Mouse (Mus musculus) brain, embryonic 14.5 days (tissue): ENCODE results near the gene Card9. TPM values are rescaled to one million over a fixed set of nuclear protein-coding genes. Genes with fewer than 3 reads are reported as not detected.

Experiments
- DNase-seq: peaks from one replicate; pipeline ENCODE4 v3.0.0-alpha.2; 2011; ENCODE audit warnings: low read depth
- CTCF ChIP-seq: fragments of 200-500 bp; IDR thresholded peaks from 2 replicates; pipeline ENCODE4 v1.5.1; 2012; ENCODE audit warnings: inconsistent platforms, mild to moderate bottlenecking, moderate library complexity, borderline replicate concordance; ENCODE audit not compliant: insufficient read depth, insufficient read length; ENCODE audit errors: extremely low read depth
- POLR2A ChIP-seq: fragments of 200-500 bp; IDR thresholded peaks from 2 replicates; pipeline ENCODE4 v1.6.1; 2012; ENCODE audit warnings: mild to moderate bottlenecking, inconsistent platforms, borderline replicate concordance; ENCODE audit not compliant: poor library complexity, insufficient read depth, insufficient read length, severe bottlenecking; ENCODE audit errors: extremely low read depth
- polyA plus RNA-seq: library from polyadenylated mRNA; depleted of rRNA; stranded (reverse); fragments of >200 nt; gene quantifications from 2 replicates; pipeline ENCODE4 v1.2.3, GENCODE M21; 2012; rRNA removed

Card9 gene
- 1.8 and 2.2 TPM in 2 replicates for polyA plus RNA-seq

- TF ChIP-seq CTCF, result no peak
- TF ChIP-seq POLR2A, result no peak
- DNase-seq, result no peak
Observed at GRCm38 (mm10) chr2:26360772-26361171, at the start of gene Card9. TSS of gene Card9 (minus strand) at chr2:26360918.

- no peak for DNase-seq
- no peak for TF ChIP-seq CTCF
- no peak for TF ChIP-seq POLR2A
Observed at GRCm38 (mm10) chr2:26410091-26410490, 49.4 kb upstream of the Card9 start.

DNA sequence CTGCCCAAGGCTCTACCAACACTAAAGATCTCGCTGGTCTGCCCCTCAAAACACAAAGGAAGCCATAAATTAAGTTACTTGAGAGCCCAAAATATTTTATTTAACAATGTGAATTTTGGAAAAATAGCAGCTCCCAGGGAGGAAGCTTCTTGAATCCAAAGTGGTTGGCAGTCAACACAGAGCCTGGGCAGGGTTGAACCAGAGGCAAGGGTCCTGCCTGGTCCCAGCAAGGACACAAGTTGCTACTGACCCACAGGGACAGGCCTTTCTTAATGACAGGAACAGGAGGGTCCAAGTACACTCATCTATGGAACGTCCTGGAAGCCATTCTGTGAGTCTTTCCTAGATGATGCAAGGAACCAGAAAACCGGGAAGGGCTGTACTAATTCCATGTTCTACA lies 48.6 kb upstream of the Card9 start:
- no peak for DNase-seq
- no peak for TF ChIP-seq CTCF
- no peak for TF ChIP-seq POLR2A

DNA sequence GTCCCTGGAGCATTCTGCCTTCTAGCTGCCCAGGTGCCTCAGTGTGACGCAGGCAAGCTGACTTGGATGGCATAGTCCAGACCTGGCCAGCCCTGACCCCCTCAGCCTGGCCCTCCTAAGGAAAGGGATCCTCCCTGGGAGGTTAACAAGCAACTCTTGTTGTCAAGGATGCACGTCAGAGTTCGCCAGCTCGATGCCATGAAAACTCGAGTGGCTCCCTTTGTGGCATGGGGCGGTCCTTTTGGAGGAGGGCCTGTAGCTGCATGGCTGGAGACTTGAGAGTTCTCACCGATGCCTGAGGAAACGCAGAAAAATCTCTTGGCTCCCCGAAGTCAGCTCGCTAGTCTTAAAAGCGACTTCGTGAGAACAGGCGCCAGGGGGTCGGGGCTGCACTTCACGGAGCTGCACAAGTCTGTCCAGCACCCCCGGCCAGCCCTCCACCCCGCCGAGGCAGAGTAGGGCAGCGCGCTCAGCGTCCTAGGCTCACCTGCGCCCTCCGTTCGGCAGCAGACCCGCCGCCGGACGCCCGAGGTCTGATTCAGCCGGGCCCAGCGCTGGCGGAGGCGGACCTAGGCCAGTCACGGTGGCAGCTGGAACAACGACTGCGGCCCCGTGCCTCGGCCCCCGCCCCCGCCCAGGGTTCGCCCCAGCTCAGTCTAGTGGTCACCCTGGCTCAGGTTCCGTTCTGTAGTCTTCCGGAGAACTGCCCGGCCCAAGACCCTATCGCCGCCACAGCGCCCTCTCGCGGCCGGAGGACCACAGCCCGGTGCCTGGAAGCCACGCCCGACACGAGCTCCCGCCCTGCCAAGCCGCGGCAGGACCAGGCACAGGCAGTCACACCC lies 48.0 kb upstream of the Card9 start, which contains the start of gene Inpp5e:
Gene Inpp5e (minus strand): TSS at position 689 of the 842 bp plus-strand sequence.
- TF ChIP-seq POLR2A, result peak; percentile 48; the same call in 1 of the 2 replicates
- TF ChIP-seq CTCF, result peak; percentile 97
- peak; percentile 96 for DNase-seq

GRCm38 (mm10) chr2:26403306-26403705 lies 42.6 kb upstream of the Card9 start:
- no peak for DNase-seq
- TF ChIP-seq POLR2A (no peak), CTCF (no peak)

GRCm38 (mm10) chr2:26402265-26402664 lies 41.5 kb upstream of the Card9 start:
- DNase-seq, result no peak
- no peak for TF ChIP-seq CTCF
- TF ChIP-seq POLR2A, result no peak

DNA sequence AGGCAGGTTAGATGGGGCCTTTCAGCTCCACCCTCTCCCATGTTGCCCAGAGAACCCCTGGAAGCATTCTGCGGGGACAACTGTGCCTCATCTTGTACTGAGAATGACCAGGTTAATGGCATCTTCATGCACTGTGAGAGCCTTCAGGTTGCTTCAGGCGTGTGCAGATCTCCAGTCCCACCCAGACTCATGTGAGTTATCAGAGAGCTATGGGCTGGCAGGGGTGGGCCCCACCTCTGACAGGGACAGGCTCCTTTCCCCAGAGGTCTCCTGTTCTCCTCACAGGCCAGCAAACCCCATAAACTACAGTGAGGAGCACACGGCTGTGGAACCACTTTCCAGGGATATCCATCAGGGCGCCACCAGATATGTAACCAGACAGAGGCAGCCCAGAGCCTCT lies 40.3 kb upstream of the Card9 start:
- TF ChIP-seq CTCF, result no peak
- no peak for TF ChIP-seq POLR2A
- no peak for DNase-seq

DNA sequence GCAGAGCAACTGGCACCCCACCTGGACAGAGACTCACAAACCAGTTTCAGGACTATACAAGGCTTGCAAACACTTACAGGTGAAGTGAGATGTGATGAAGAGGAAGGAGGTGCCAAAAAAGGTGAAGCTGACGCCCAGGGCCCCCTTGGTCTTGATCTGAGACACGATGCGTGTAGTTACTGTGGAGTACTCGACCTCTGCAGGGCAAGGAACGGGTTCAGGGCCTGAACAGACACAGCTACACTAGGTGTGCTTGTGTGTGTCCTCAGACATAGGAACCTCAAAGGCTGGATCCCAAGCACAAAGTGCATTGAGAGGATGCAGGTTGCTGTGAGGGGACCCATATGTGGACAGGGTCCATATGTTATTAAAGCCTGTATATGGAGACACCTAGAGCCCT lies 39.6 kb upstream of the Card9 start:
- no peak for DNase-seq
- TF ChIP-seq POLR2A, result no peak
- TF ChIP-seq CTCF, result no peak

GRCm38 (mm10) chr2:26399647-26400046 lies 38.9 kb upstream of the Card9 start:
- no peak for TF ChIP-seq CTCF
- no peak for TF ChIP-seq POLR2A
- no peak for DNase-seq

DNA sequence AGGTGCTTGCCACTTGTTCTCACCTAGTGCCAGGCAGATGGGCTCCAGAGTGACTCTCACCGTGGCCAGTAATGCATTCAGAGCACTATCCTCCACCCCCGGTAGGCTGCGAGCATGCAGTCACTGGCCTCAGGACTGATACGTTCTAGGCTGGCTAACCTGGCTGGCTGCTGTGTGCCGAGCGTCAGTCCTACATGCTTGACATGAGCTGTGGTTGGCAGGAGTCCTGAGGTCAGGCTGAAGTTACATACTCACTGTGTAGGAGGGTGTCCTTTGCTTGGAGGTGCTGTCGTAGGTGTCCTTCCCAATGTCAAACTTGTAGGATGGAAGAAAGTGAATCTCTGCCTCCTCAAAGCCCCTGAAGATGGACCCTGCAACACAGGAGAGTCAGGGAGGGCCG lies 38.3 kb upstream of the Card9 start:
- no peak for TF ChIP-seq POLR2A
- TF ChIP-seq CTCF, result no peak
- no peak for DNase-seq

DNA sequence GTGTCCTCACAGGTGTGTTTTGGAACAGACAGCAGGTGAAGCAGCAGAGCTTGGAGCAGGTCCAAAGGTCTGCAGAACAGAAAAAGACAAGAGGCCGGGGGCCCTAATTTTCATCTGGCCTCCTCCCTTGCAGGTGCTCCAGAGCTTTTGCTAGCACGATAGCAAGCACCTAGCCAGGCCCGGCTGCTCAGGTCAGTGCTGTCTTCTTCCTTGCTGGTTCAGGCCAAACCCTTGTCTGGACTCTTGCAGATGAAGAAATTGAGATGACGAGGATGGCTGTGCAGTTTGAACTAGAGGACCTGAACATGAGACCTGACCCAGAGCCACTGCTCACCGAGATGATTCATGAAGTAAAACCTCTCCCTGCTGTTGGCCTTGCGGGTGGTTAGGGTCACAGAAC lies 30.9 kb upstream of the Card9 start:
- TF ChIP-seq CTCF, result no peak
- no peak for TF ChIP-seq POLR2A
- DNase-seq, result no peak

- DNase-seq, result no peak
- TF ChIP-seq POLR2A, result no peak
- TF ChIP-seq CTCF, result no peak
Observed at GRCm38 (mm10) chr2:26390954-26391353, 30.2 kb upstream of the Card9 start.
